Mouse (Mus musculus): Measurements from ENCODE around the gene Use1.
"Not testable (repeated sequence)": the region's sequence is repeated elsewhere in the genome, so short reads cannot be mapped to it uniquely, and the experiment has no call there.

The Use1 gene

GRCm38 (mm10) chr8:71366771-71367528 is at the start of gene Use1:
Gene Use1 (plus strand): TSS chr8:71366848.
- peak; percentile 93 for DNase-seq

GRCm38 (mm10) chr8:71318610-71319009 is 48.0 kb upstream of the Use1 start:
- not testable (repeated sequence) for DNase-seq

DNA sequence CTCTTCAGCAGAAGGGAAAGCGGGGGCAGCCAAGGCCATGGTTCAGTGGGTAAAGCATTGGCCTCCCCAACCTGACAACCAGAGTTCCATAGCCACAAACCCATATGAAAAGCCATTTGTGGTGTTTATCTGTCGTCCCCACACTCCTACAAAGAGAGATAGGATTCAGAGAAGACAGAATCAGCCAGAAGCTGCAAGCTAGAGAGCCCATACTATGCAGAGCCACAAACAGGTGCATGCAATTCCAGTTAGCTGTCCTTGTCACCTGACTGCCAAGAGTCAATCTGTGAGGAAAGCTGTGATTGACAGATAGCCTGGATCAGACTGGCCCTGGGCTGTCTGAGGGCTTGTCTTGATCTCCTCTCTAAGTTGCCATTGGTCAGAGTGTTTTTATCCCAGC is 46.9 kb upstream of the Use1 start:
- not testable (repeated sequence) for DNase-seq

GRCm38 (mm10) chr8:71322939-71323338 is 43.7 kb upstream of the Use1 start:
- no peak for DNase-seq

- DNase-seq, result peak; percentile 43
These were observed 41.8 kb upstream of the Use1 start for GRCm38 (mm10) chr8:71324848-71325247.

DNA sequence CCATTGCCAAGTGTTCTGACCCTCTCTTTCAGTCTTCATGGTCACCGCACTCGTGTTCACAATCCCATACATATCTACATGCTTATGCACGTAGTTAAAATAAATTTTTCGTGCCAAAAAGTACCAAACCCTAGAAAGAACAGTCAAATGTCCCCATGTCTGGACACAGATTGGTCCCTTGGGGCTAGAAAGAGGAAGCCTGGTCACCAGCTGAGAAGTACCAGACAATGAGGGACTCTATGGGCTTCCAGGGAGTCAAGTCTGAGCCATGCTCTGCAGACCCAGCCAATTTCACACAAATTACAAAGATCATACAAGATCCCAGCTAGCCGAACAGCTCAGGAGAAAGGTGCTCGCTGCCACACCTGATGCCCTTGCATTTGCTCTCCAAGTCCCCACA is 28.8 kb upstream of the Use1 start:
- not testable (repeated sequence) for DNase-seq

DNA sequence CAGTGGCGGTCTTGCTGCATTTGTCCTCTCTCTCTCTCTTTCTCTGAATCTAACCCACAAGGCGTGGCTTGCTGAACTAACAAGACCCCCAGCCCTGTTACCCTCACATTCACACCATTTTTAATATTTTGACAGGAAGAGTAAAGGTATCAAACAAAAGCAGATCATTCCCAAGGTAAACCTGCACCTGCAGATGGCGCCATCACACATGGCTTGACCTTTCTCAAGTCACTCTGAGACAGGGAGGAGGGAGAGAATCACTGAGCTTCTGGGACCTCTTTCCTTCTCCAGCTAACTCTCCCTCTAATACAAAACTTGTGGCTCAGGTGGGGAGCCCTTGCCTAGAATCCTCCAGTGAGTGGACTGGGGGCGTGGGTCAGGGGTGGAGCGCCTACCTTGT is 26.0 kb upstream of the Use1 start:
- DNase-seq, result peak; percentile 45

- no peak for DNase-seq
These were observed 20.1 kb upstream of the Use1 start for GRCm38 (mm10) chr8:71346581-71346980.

DNA sequence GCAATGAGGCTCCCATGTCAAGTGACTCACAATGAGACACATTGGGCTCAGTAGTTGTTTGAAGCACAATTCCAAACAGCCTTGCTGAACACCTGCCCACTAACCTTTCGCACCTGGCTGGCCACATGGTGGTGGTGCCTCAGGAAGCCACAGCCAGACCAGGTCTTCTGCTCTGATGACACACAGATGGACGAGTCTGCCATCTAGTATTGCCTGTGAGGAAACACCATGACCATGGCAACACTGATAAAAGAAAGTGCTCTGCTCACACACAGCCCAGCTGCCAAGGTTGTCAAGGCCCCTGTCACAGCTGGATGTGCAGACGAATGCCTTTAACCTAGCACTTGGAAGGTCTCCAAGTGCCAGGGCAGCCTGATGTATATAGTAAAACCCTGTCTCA is 15.5 kb upstream of the Use1 start:
- no peak for DNase-seq

- DNase-seq, result no peak
These were observed 15.1 kb upstream of the Use1 start for GRCm38 (mm10) chr8:71351520-71351919.

GRCm38 (mm10) chr8:71358026-71358425 is 8.6 kb upstream of the Use1 start:
- no peak for DNase-seq

DNA sequence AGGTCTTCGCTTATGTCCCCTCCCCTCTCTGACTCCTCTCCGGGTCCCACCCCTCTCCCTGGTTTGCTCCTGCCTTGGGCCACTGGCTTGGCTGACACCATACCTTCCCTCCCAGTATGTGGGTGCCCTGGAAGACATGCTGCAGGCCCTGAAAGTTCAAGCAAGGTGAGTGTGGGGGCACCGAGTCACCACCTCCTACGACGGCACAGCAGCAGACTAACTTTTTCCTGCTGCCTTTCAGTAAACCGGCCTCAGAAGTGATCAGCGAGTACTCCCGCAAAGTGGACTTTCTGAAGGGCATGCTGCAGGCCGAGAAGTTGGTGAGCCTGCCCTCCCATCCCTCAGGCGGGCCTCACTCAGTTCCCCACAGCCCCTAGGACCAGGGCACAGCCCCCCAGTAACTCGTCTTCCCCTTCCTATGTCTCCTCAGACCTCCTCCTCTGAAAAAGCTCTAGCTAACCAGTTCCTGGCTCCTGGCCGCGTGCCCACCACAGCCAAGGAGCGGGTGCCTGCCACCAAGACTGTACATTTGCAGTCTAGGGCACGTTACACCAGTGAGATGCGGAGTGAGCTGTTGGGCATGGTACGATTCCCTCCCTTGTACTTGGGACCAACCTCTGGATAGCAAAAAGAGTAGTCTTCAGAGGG is 1.0 kb downstream of the Use1 start:
- no peak for DNase-seq

GRCm38 (mm10) chr8:71368366-71368765 is 1.7 kb downstream of the Use1 start:
- no peak for DNase-seq

- no peak for DNase-seq
These were observed 2.5 kb downstream of the Use1 start for GRCm38 (mm10) chr8:71369040-71369718.

DNA sequence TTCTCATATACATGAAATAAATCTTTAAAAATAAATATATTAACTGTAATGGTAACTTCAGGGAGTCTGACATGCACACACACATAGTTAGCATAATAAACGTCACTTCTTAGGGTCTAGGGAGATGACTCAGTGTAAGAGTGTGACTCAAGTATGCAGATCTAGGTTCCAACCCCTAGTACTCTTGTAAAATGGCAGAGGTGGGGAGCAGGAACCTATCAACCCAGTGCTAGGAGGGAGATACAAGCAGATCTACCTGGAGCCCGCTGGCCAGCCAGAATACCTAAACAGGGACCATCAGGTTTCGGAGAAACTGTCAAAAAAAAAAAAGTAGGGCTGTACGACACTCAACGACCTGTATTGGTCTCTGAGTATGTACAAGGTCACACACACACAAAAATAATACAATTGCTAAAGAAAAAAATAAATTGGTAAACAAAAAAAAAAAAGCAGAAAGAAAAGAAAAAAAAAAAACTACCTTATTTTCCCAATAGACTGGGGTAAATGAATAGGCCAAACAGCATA is 4.1 kb downstream of the Use1 start:
- no peak for DNase-seq

DNA sequence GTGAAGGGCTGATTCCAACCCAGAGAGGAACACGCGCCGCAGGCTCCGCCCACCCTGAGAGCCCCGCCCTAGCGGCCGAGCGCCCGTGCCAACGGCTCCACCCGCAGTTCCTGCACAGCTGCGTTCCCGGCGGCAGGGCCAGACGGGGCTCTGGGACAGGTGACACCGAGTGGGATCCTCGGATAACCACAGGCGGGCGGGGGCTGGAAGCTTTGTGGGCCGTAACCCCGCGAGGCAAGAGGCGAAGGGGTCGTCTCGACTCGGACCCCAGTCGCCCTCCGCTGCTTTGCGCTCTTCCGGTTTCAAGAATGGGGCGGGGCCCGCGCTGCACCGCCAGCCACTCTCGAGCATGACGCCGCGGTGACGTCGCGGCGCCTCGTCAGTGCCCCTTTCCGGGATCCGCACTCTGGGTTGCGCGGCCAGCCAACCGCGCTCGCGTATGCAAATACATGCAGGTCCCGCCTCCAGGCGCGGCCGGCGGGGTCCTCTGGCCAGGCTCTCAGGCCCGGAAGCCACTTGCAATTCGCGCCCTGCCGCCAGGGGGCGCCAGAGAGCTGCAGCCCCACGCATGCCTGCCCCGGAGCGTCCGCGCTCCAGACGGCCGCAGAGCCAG is 4.7 kb downstream of the Use1 start, which contains the start of gene Ocel1:
Ocel1 (plus strand) TSS at position 63 of the 613 bp plus-strand sequence.
- peak; percentile 97 for DNase-seq

- DNase-seq, result no peak
These were observed 5.8 kb downstream of the Use1 start for GRCm38 (mm10) chr8:71372427-71372826.

GRCm38 (mm10) chr8:71373000-71373399 is 6.4 kb downstream of the Use1 start:
- no peak for DNase-seq

- DNase-seq, result no peak
These were observed 8.1 kb downstream of the Use1 start for GRCm38 (mm10) chr8:71374616-71375206.

GRCm38 (mm10) chr8:71375581-71376422 is 9.2 kb downstream of the Use1 start:
- DNase-seq, result peak; percentile 54

GRCm38 (mm10) chr8:71376423-71377030 is 9.9 kb downstream of the Use1 start:
- no peak for DNase-seq
